Mouse (Mus musculus) intestine, embryonic 15.5 days (tissue): ENCODE measurements around the gene Gnb1. TPM values are rescaled to one million over a fixed set of nuclear protein-coding genes. Genes with fewer than 3 reads are reported as not detected.

Source experiments
- ATAC-seq: fragments of 200-750 bp; cut with Nextera tagmentation; 2 replicates; pipeline ENCODE4 v1.8.0; 2017; ENCODE audit warnings: moderate TSS enrichment, moderate library complexity
- H3K27ac ChIP-seq: fragments of 300-500 bp; sonication (generic); 2 replicates; pipeline ENCODE4 v1.5.1; 2015; ENCODE audit warnings: mild to moderate bottlenecking, inconsistent platforms
- H3K27me3 ChIP-seq: fragments of 300-500 bp; sonication (generic); replicated peaks from 2 replicates; pipeline ENCODE4 v1.6.1; 2015; ENCODE audit warnings: inconsistent platforms
- H3K36me3 ChIP-seq: fragments of 300-500 bp; sonication (generic); 2 replicates; pipeline ENCODE4 v1.6.1; 2015; ENCODE audit warnings: inconsistent platforms
- H3K4me1 ChIP-seq: fragments of 300-500 bp; sonication (generic); replicated peaks from 2 replicates; pipeline ENCODE4 v1.6.1; 2015; ENCODE audit warnings: inconsistent platforms
- H3K4me2 ChIP-seq: fragments of 300-500 bp; sonication (generic); replicated peaks from 2 replicates; pipeline ENCODE4 v1.6.1; 2015; ENCODE audit warnings: mild to moderate bottlenecking, inconsistent platforms
- H3K4me3 ChIP-seq: fragments of 300-500 bp; sonication (generic); replicated peaks from 2 replicates; pipeline ENCODE4 v1.5.1; 2015; ENCODE audit warnings: inconsistent platforms
- H3K9ac ChIP-seq: fragments of 300-500 bp; sonication (generic); 2 replicates; pipeline ENCODE4 v1.6.1; 2015; ENCODE audit warnings: inconsistent platforms
- H3K9me3 ChIP-seq: fragments of 300-500 bp; sonication (generic); 2 replicates; pipeline ENCODE4 v1.6.1; 2016; ENCODE audit warnings: inconsistent platforms
- WGBS: fragments of 180-500 bp; shearing (Covaris S2); methylation state at CpG from one replicate; pipeline ENCODE4 v1.1.7; 2015; 5-methylcytosine and 5-hydroxymethylcytosine counted together
- polyA plus RNA-seq: library from polyadenylated mRNA; unstranded; fragments of >200 nt; fragmentation: Nextera tagmentation; extraction: Ambion mirVana; gene quantifications from 2 replicates; pipeline ENCODE4 v1.2.1, GENCODE M21; 2015

Gnb1 gene
- polyA plus RNA-seq, 1 experiment from 2014 or later = 460 TPM

- Histone ChIP-seq H3K4me3 (no peak overlapping the region), H3K4me2 (no peak overlapping the region), H3K4me1 (peaks cover 6% of the 10 kb centered on the region), H3K36me3 (peaks cover 7% of the 10 kb centered on the region; the same call in 1 of the 2 replicates), H3K9me3 (no peaks in the 10 kb centered on the region), H3K27me3 (no peaks in the 10 kb centered on the region), H3K27ac (no peak overlapping the region), H3K9ac (no peak overlapping the region)
- 85% methylated on average over 2 of the region's 2 CpGs for WGBS
- no peak for ATAC-seq
Measured at GRCm38 (mm10) chr4:155573155-155573554, 82.0 kb downstream of the Gnb1 start.

DNA sequence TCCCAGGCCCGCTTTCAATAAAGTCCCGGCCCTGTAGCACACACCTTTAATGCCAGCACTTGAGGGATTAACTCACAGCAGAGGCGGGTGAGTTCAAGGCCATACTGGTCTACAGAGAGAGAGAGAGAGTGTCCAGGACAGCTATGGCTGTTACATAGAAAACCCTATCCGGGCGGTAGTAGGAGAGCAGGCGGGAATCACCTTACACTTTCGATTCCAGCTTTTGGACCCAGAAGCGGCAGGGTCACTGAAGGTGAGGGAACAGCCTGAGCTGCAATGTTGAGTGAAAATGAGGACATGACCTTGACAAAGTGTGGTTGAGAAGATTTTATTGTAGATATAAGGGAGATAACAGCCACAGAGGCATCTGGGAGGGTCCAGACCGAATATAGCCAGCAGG lies 82.7 kb downstream of the Gnb1 start:
- H3K36me3 ChIP-seq = peaks cover 7% of the 10 kb centered on the region; the same call in 1 of the 2 replicates
- no peak overlapping the region for H3K27ac ChIP-seq
- no peak for ATAC-seq
- no peaks in the 10 kb centered on the region for H3K27me3 ChIP-seq
- H3K9me3 ChIP-seq = no peaks in the 10 kb centered on the region
- H3K4me1 ChIP-seq = peaks cover 6% of the 10 kb centered on the region
- H3K9ac ChIP-seq = no peak overlapping the region
- no peak overlapping the region for H3K4me2 ChIP-seq
- 85% methylated on average over 9 of the region's 9 CpGs for WGBS
- no peak overlapping the region for H3K4me3 ChIP-seq

DNA sequence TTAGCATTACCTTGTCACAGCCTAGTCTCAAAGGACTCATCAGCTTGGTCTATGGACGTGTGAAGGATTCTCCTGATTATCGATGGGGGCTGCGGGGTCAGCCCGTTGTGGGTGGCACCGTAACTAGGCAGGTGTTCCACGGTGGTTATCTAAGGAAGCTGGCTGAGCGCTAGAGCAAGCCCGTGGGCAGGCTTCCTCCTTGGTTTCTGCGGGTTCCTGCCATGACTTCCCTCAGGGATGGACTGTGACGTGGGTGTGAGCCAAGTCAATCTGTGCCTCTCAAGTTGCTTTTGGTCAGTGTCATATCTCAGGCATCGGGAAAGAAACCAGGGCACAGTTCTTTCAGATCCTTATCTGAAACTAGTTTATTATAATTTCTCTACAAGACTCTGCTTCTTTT lies 83.8 kb downstream of the Gnb1 start:
- H3K36me3 ChIP-seq = peaks cover 7% of the 10 kb centered on the region; the same call in 1 of the 2 replicates
- H3K4me3 ChIP-seq = no peak overlapping the region
- no peak overlapping the region for H3K4me2 ChIP-seq
- no peak overlapping the region for H3K27ac ChIP-seq
- peaks cover 6% of the 10 kb centered on the region for H3K4me1 ChIP-seq
- no peak for ATAC-seq
- no peaks in the 10 kb centered on the region for H3K27me3 ChIP-seq
- H3K9me3 ChIP-seq = no peaks in the 10 kb centered on the region
- H3K9ac ChIP-seq = no peak overlapping the region
- WGBS = 87% methylated on average over 11 of the region's 11 CpGs

GRCm38 (mm10) chr4:155575521-155575920 lies 84.4 kb downstream of the Gnb1 start:
- Histone ChIP-seq H3K9ac (no peak overlapping the region), H3K9me3 (no peaks in the 10 kb centered on the region), H3K4me1 (peaks cover 4% of the 10 kb centered on the region), H3K4me3 (no peak overlapping the region), H3K27me3 (no peaks in the 10 kb centered on the region), H3K27ac (no peak overlapping the region), H3K4me2 (no peak overlapping the region), H3K36me3 (peaks cover 7% of the 10 kb centered on the region; the same call in 1 of the 2 replicates)
- 93% methylated on average over 8 of the region's 8 CpGs for WGBS
- no peak for ATAC-seq

DNA sequence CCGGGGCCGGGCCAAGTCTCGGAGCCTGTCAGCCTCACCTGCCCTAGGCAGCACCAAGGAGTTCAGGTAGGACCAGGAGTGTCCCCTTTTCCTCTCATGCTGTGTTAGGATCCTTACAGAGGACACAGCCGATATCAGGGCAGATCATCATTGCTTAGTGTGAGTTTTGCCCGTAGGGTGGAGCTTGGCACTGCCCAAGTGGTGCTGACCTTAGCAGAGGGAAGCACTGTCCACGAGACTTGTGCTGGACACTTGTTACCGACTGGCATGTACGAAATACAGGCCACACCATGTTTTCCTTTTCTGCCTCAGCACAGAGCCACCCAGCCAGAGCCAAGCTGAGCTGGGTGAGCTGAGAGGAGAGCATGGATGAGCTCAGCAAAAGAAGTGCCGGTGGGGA lies 86.0 kb downstream of the Gnb1 start:
- Histone ChIP-seq H3K36me3 (peaks cover 7% of the 10 kb centered on the region; the same call in 1 of the 2 replicates), H3K4me2 (no peak overlapping the region), H3K27ac (no peak overlapping the region), H3K9me3 (no peaks in the 10 kb centered on the region), H3K4me3 (no peak overlapping the region), H3K27me3 (no peaks in the 10 kb centered on the region), H3K4me1 (no peaks in the 10 kb centered on the region; the same call in 1 of the 2 replicates), H3K9ac (no peak overlapping the region)
- no peak for ATAC-seq
- 91% methylated on average over 9 of the region's 9 CpGs for WGBS

DNA sequence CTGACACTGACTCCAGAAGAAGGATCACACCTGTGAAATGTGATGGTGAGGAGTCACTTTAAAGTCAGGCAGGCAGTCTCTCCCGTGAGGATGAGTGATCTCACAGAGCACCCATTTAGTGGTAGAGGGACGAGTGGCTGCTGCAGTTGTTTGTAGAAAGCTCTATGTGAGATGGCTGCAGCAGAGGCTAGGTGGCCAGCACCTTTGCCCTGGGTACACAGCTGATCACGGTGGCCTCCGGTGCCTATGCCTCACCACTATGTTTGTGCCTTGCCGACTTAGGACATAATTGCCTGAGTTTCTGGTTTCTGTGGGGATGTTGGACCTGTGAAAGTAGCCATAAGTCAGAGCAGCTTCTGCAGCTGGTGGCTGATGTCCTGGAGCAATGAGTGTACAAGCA lies 86.6 kb downstream of the Gnb1 start:
- no peak for ATAC-seq
- Histone ChIP-seq H3K36me3 (peaks cover 7% of the 10 kb centered on the region; the same call in 1 of the 2 replicates), H3K4me3 (no peak overlapping the region), H3K27me3 (no peaks in the 10 kb centered on the region), H3K27ac (no peak overlapping the region), H3K9ac (no peak overlapping the region), H3K9me3 (no peaks in the 10 kb centered on the region), H3K4me2 (no peak overlapping the region), H3K4me1 (no peaks in the 10 kb centered on the region; the same call in 1 of the 2 replicates)
- 78% methylated on average over 5 of the region's 5 CpGs for WGBS

- peaks cover 8% of the 10 kb centered on the region; the same call in 1 of the 2 replicates for H3K36me3 ChIP-seq
- ATAC-seq = no peak
- WGBS = 85% methylated on average over 7 of the region's 7 CpGs
- no peaks in the 10 kb centered on the region for H3K4me1 ChIP-seq
- no peak overlapping the region for H3K4me2 ChIP-seq
- H3K27me3 ChIP-seq = no peaks in the 10 kb centered on the region
- no peak overlapping the region for H3K9ac ChIP-seq
- H3K9me3 ChIP-seq = no peaks in the 10 kb centered on the region
- no peak overlapping the region for H3K27ac ChIP-seq
- no peak overlapping the region for H3K4me3 ChIP-seq
Measured at GRCm38 (mm10) chr4:155578336-155579125, 87.4 kb downstream of the Gnb1 start.

- H3K27me3 ChIP-seq = no peaks in the 10 kb centered on the region
- WGBS = 31% methylated on average over 1 of the region's 1 CpGs
- no peak overlapping the region for H3K4me3 ChIP-seq
- no peaks in the 10 kb centered on the region for H3K9me3 ChIP-seq
- ATAC-seq = 0 out of 2 replicates have a peak, but pooled peaks have one; percentile 56
- H3K27ac ChIP-seq = no peak overlapping the region
- no peak overlapping the region for H3K4me2 ChIP-seq
- no peak overlapping the region for H3K9ac ChIP-seq
- H3K36me3 ChIP-seq = peaks cover 24% of the 10 kb centered on the region
- no peaks in the 10 kb centered on the region for H3K4me1 ChIP-seq
Measured at GRCm38 (mm10) chr4:155580420-155580819, 89.3 kb downstream of the Gnb1 start.

DNA sequence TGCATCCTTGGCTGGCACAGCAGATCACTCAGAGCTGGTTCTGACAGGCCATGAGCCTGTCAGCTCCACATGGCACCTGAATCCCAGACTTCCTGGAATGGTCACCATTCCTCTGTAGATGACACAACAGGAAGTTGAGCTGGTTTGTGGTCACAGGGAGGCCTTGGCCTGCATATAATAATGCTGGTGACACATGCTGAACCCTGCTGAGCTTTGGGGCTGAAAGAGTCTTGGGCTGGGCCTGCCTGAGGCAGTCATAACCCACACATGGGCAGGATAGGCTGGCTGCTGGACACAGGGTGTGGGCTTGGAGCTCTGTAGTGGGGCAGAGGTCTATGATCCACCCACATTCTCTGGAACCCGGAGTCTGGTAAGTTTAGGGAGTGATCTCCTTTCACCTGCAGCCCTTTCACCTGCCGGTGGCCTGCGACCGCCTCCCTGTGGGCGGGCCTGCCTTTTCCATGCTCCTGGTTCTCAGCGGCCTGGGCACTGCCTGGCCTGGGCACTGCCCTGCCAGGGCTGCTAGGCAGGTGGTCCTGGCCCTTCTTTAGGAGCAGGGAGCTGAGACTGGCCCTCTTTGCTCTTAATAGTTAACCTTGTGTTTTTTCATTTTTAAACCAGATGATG lies 91.2 kb downstream of the Gnb1 start:
- Histone ChIP-seq H3K4me2 (no peak overlapping the region), H3K27me3 (no peaks in the 10 kb centered on the region), H3K36me3 (peaks cover 19% of the 10 kb centered on the region), H3K4me3 (no peak overlapping the region), H3K9me3 (no peaks in the 10 kb centered on the region), H3K27ac (no peak overlapping the region), H3K9ac (no peak overlapping the region), H3K4me1 (no peaks in the 10 kb centered on the region)
- ATAC-seq = no peak
- WGBS = 89% methylated on average over 6 of the region's 6 CpGs

DNA sequence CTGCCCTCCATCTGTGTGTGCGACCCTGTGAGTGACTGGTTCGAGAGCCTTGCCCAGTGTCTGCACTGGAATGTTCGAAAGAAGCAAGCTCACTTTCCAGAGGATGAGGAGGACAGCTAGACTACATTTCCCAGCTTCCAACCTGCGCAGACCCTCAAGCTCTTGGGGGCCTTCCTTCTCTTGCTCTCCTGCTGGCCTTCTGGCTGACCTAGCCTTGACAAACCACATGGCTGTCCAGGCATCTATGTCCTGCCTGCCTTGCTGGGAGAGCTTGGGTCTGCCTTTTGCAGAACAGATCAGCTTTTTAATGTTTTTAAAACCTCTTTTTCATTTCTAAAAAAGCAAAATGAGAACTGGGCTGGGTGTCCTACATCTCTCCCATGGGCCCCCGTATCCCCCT lies 98.2 kb downstream of the Gnb1 start:
- no peak overlapping the region for H3K27ac ChIP-seq
- peaks cover 28% of the 10 kb centered on the region for H3K36me3 ChIP-seq
- no peaks in the 10 kb centered on the region for H3K9me3 ChIP-seq
- H3K4me3 ChIP-seq = no peak overlapping the region
- no peaks in the 10 kb centered on the region for H3K27me3 ChIP-seq
- WGBS = 94% methylated on average over 5 of the region's 5 CpGs
- ATAC-seq = no peak
- no peaks in the 10 kb centered on the region for H3K4me1 ChIP-seq
- H3K4me2 ChIP-seq = no peak overlapping the region
- no peak overlapping the region for H3K9ac ChIP-seq

GRCm38 (mm10) chr4:155591012-155591719 lies 100.0 kb downstream of the Gnb1 start:
- no peak overlapping the region for H3K27ac ChIP-seq
- H3K4me3 ChIP-seq = no peak overlapping the region
- H3K9ac ChIP-seq = no peak overlapping the region
- no peak overlapping the region for H3K4me2 ChIP-seq
- peaks cover 18% of the 10 kb centered on the region; the same call in 1 of the 2 replicates for H3K36me3 ChIP-seq
- WGBS = 76% methylated on average over 7 of the region's 7 CpGs
- no peaks in the 10 kb centered on the region for H3K27me3 ChIP-seq
- no peaks in the 10 kb centered on the region for H3K4me1 ChIP-seq
- H3K9me3 ChIP-seq = no peaks in the 10 kb centered on the region
- ATAC-seq = no peak; the same call in 1 of the 2 replicates

DNA sequence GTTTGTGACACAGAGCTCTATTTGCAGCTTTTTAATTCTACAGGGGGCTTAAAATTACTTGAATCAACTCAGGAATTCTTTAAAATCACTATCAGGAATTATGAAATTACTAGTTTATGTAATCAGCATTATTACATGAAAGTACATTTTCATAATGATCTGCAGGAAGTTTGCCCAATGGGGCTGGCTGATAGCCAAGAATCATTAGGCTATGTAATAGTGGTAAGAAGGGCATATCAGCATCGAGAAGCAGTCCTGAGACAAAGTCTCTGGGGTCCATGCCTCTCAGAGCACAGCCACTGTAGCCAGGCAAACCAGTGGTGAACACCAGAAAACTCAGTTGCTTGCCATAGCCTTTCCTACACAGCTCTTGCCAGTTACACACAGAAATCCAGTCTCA lies 102.6 kb downstream of the Gnb1 start:
- no peaks in the 10 kb centered on the region for H3K27me3 ChIP-seq
- WGBS = 45% methylated on average over 1 of the region's 1 CpGs
- no peak for ATAC-seq
- H3K9me3 ChIP-seq = no peaks in the 10 kb centered on the region
- H3K9ac ChIP-seq = no peak overlapping the region
- H3K36me3 ChIP-seq = 0 out of 2 replicates have a peak, but pooled peaks cover 7% of the 10 kb centered on the region
- no peak overlapping the region for H3K4me2 ChIP-seq
- H3K4me3 ChIP-seq = no peak overlapping the region
- H3K4me1 ChIP-seq = no peaks in the 10 kb centered on the region
- no peak overlapping the region for H3K27ac ChIP-seq
